Mouse (Mus musculus): ENCODE measurements around the gene Itsn2.

DNA sequence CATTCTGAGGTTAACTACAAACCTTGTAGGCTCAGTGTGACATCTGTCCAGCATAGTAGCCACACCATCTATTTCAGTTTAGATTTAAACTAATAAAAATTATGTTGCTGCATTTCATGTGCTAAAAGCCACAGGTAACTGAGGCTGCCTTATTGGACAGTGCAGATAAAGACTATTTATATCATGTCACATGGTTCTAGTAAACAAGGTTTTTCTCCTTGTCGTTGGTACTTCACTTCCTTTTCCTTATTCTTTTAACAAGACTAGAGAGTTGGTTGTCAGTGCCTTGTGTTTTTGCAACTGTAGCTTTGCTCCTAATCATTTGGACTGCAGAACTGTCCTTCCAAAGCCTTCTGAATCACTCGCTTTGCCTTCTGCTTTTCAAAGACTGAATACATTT, 22.3 kb downstream of the Itsn2 start:
- TF ChIP-seq POLR2A (IDR thresholded peaks at IDR 0.05; ENCODE audit: extremely low read depth, insufficient read depth, low read length), result no peak
- TF ChIP-seq CTCF (IDR thresholded peaks at IDR 0.05; ENCODE audit: extremely low read depth, insufficient read depth, low read length), result no peak
